Mouse (Mus musculus) G1E (cell line): ENCODE data around the gene Gpr162.

Experiments
- CTCF ChIP-seq: IDR thresholded peaks from 2 replicates; pipeline ENCODE4 v1.5.1; 2012; ENCODE audit warnings: low read depth, low read length, inconsistent platforms, mixed read lengths
- GATA1 ChIP-seq: IDR thresholded peaks from 2 replicates; pipeline ENCODE4 v1.6.1; 2012; ENCODE audit warnings: borderline replicate concordance, low read length, inconsistent platforms, mixed read lengths
- POLR2AphosphoS5 ChIP-seq: IDR thresholded peaks from 2 replicates; pipeline ENCODE4 v1.6.1; 2012; ENCODE audit warnings: low read depth, low read length, inconsistent platforms; ENCODE audit not compliant: insufficient replicate concordance
- TAL1 ChIP-seq: conservative IDR thresholded peaks from 2 replicates; pipeline ENCODE4 v1.6.1; 2012; ENCODE audit warnings: low read depth, low read length, inconsistent platforms, mixed read lengths

- TF ChIP-seq CTCF, result no peak
- TF ChIP-seq POLR2AphosphoS5, result no peak
- TF ChIP-seq GATA1, result no peak
- no peak for TF ChIP-seq TAL1
Measured at GRCm38 (mm10) chr6:124910032-124910431, 46.2 kb upstream of the Gpr162 start.
